Mouse (Mus musculus) bone marrow, adult 2 months (tissue): ENCODE measurements around the gene Gm340. TPM values are rescaled to one million over a fixed set of nuclear protein-coding genes. Genes with fewer than 3 reads are reported as not detected.

Experiments used
- H3K27ac ChIP-seq: fragments of 200-500 bp; 2 replicates; pipeline ENCODE4 v1.5.1; 2012; ENCODE audit warnings: low read depth, mild to moderate bottlenecking, control low read depth, inconsistent platforms, low read length; ENCODE audit not compliant: control insufficient read depth, poor library complexity, insufficient read depth
- H3K4me1 ChIP-seq: fragments of 200-500 bp; 2 replicates; pipeline ENCODE4 v1.6.1; 2011; ENCODE audit warnings: low read length; ENCODE audit not compliant: control insufficient read depth, insufficient read depth
- H3K4me3 ChIP-seq: fragments of 200-500 bp; replicated peaks from 2 replicates; pipeline ENCODE3; 2011; ENCODE audit warnings: mild to moderate bottlenecking, low read depth, low read length, control low read depth; ENCODE audit not compliant: control insufficient read depth
- CTCF ChIP-seq: fragments of 200-500 bp; IDR thresholded peaks from 2 replicates; pipeline ENCODE4 v1.5.1; 2011; ENCODE audit warnings: low read length, control low read depth; ENCODE audit not compliant: control insufficient read depth, insufficient read depth
- POLR2A ChIP-seq: fragments of 200-500 bp; IDR thresholded peaks from 2 replicates; pipeline ENCODE4 v1.6.1; 2011; ENCODE audit warnings: low read depth, mild to moderate bottlenecking, control low read depth, low read length, borderline replicate concordance; ENCODE audit not compliant: control insufficient read depth
- WGBS: fragments of 180-500 bp; shearing (Covaris S2); methylation state at CpG from one replicate; pipeline ENCODE4 v1.1.7; 2018; 5-methylcytosine and 5-hydroxymethylcytosine counted together
- polyA plus RNA-seq: library from polyadenylated mRNA; stranded (reverse); fragments of >200 nt; gene quantifications from 2 replicates; pipeline ENCODE4 v1.2.4, GENCODE M21; 2011; ENCODE audit warnings: low replicate concordance; ENCODE audit not compliant: missing spikeins, insufficient read depth, insufficient read length

Gm340 gene
- polyA plus RNA-seq, 1 experiment, result 10.7 TPM

DNA sequence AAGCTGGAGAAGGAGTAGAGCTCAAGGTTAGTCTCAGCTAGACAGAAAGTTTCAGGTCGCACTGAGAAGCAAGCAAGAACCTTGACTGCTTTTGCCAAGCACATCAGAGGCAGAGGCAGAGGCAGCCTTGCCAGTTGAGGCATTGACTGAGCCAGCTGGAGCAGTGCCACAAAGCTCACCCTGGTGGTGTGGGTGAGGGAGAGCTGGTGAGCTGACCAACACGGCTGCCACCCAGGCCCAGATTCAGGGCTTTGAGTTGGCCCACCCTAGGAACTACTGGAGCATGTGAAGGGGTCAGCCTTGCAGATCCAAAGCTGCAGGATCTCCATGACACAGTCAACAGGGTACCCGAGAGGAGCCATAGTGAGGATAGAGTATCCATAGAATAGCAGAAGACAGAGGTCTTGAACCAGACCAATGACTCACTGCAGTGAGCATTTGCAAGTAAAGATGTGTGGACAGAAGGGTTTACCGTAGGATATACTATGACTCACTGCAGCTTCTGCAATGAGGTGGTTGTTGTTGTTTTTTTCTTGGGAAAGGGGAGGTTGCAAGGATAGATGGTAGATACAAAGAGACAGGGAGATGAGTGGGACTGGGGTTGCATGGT lies 2.8 kb upstream of the Gm340 start:
- no peaks in the 10 kb centered on the region for H3K4me1 ChIP-seq
- TF ChIP-seq CTCF (no peak), POLR2A (no peak)
- WGBS, result 78% methylated on average over 4 of the region's 4 CpGs
- no peak overlapping the region for H3K4me3 ChIP-seq
- H3K27ac ChIP-seq, result no peak overlapping the region

DNA sequence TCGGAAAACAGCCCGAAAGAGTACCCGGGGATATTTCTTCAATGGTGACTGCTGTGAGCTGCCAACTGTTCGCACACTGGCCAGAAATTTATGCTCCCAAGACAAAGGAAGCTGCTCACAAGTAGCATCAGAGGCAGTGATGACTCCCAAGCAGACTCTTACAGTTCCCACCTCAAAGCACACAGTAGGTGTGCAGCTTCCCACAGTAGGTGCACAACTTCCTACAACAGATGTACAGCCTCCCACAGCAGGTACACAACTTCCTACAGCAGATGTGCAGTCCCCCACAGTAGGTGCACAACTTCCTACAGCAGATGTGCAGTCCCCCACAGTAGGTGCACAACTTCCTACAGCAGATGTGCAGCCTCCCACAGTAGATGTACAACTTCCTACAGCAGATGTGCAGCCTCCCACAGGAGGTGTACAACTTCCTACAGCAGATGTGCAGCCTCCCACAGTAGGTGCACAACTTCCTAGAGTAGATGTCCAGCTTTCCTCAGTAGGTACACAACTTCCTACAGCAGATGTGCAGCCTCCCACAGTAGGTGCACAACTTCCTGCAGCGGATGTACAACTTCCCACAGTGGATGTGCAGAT lies 846 bp downstream of the Gm340 start:
- Histone ChIP-seq H3K27ac (no peak overlapping the region), H3K4me1 (no peaks in the 10 kb centered on the region), H3K4me3 (no peak overlapping the region)
- WGBS, result 86% methylated on average over 5 of the region's 5 CpGs
- TF ChIP-seq POLR2A (no peak), CTCF (no peak)

DNA sequence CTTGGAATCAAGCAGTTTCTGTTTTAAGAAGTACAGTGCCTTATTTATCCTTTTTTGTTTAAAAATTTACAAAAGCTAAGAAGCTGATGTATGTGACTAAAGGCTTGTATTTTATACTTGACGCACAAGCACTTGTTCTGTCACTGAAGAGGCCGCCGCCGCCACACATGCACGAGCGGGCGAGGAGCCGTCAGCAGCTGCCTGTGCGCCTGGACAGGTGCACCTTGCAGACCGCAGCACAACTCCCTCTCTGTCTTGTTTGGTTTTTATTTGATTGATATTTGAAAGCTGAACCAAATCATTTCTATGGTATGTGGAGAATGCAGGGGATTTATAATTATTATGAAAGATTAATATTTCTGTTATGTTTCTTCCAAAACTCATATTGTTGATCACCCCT lies 4.6 kb downstream of the Gm340 start:
- Histone ChIP-seq H3K4me3 (no peak overlapping the region), H3K27ac (no peak overlapping the region), H3K4me1 (no peaks in the 10 kb centered on the region)
- WGBS, result 95% methylated on average over 10 of the region's 10 CpGs
- TF ChIP-seq POLR2A, result no peak
- no peak for TF ChIP-seq CTCF

DNA sequence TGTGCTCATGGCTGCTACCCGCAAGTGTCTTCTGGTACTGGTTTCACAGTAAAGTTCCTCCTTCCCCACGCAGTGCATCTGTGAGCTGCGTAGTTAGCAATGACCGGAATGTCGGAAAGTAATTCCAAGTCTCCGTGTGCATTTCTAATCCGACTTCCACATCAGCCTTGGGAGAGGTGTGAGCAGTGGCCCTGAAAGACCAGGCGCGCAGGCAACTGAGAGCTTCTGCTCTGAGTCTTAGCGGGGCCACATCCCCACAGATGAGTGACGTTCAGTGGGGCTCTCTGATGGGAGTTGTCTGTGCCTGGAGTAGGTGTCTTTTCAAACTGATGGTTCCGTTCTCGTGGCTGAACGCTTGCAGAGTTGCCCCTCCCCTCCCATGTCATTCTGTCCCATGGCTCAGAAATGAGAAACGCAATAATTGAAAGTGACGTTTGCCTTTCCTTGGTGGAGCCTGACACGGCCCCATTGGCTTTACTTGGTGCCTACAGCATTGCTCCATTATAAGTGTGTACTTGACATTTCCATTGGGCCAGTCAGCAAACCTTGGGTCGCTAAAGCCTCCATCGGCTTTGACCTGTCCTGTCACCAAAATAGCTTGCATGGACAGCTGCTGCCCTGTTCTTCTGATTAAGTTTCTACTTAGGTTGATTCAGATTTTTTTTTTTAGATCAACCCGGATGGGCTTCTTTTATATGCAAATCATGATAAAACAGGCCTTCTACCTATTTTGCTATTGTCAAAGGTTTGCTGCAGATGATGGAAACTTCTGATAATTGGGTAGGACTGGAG lies 5.5 kb downstream of the Gm340 start:
- Histone ChIP-seq H3K4me1 (no peaks in the 10 kb centered on the region; the same call in 1 of the 2 replicates), H3K27ac (no peak overlapping the region), H3K4me3 (no peak overlapping the region)
- WGBS, result 89% methylated on average over 20 of the region's 20 CpGs
- TF ChIP-seq POLR2A (no peak), CTCF (no peak)

DNA sequence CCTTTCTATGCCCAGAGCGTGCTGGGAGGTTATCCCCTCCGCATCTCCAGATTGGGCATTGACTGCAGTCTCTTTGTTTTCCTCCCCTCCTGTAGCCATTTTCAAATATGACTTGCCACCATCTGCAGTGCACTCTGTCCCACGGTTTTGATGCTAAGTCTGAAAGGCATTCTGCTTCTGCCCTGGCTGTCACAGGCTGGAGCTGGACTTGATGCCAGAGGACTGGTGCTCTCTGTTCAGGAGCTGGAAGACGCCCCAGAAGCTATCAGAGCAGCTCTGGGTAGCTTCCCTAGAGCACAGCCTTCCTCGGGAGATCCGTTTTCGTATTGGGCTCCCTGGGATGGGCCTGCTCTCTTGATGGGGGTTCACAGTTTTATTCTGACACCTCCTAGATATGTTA lies 6.9 kb downstream of the Gm340 start:
- TF ChIP-seq CTCF (no peak), POLR2A (no peak)
- H3K4me1 ChIP-seq, result no peaks in the 10 kb centered on the region; the same call in 1 of the 2 replicates
- WGBS, result 88% methylated on average over 7 of the region's 7 CpGs

DNA sequence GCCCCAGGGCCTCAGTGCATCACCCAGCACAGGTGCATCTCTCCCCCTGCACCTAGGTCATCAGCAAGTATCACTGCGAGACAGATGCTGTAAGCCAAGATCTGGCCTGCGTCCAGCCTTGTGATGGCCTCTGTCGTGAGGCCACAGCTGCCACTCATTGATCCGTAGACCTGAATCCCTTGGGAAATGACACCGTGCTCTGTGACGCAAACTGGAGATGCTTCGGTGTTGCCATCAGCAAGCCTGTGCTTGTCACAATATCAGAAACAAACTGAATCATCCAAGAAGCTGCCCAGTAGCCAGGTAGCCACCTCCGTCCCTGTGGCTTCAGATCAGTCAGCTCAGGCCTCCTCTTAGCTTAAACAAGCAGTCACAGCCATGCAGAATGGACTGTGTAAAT lies 7.5 kb downstream of the Gm340 start:
- 85% methylated on average over 8 of the region's 8 CpGs for WGBS
- no peaks in the 10 kb centered on the region; the same call in 1 of the 2 replicates for H3K4me1 ChIP-seq
- no peak overlapping the region for H3K4me3 ChIP-seq
- H3K27ac ChIP-seq, result no peak overlapping the region
- TF ChIP-seq POLR2A, result no peak
- TF ChIP-seq CTCF, result no peak

More for the DNA sequence above, 6.9 kb downstream of the Gm340 start:
- no peak overlapping the region for H3K4me3 ChIP-seq
- no peak overlapping the region for H3K27ac ChIP-seq

DNA sequence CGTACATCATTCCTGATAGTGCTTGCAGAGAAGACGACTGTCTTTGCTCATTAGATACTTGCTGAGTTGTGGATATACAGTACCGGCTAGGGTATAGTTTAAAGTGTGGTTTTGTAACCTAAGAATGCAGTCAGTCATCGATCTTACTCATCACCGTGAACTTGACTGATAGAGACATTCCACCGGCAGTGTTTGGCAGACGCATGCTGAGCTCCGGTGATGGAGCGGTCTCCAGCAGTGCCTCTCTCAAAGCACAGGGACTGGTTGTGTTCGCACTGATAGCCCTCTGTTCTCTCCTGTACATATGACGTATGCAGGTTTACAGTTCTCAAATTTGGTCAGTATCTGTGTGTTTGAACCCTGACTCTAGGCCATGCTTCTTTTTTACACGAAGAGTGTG lies 9.6 kb downstream of the Gm340 start:
- H3K27ac ChIP-seq, result no peak overlapping the region
- TF ChIP-seq POLR2A (no peak), CTCF (no peak)
- WGBS, result 87% methylated on average over 12 of the region's 12 CpGs
- H3K4me3 ChIP-seq, result no peak overlapping the region
- H3K4me1 ChIP-seq, result no peaks in the 10 kb centered on the region; the same call in none of the 2 replicates
